Mouse (Mus musculus) bone marrow, adult 2 months (tissue): ENCODE data around the gene Carnmt1.

Experiments used
- CTCF ChIP-seq: fragments of 200-500 bp; IDR thresholded peaks from 2 replicates; pipeline ENCODE4 v1.5.1; 2011; ENCODE audit warnings: low read length, control low read depth; ENCODE audit not compliant: control insufficient read depth, insufficient read depth
- POLR2A ChIP-seq: fragments of 200-500 bp; IDR thresholded peaks from 2 replicates; pipeline ENCODE4 v1.6.1; 2011; ENCODE audit warnings: low read depth, mild to moderate bottlenecking, control low read depth, low read length, borderline replicate concordance; ENCODE audit not compliant: control insufficient read depth

DNA sequence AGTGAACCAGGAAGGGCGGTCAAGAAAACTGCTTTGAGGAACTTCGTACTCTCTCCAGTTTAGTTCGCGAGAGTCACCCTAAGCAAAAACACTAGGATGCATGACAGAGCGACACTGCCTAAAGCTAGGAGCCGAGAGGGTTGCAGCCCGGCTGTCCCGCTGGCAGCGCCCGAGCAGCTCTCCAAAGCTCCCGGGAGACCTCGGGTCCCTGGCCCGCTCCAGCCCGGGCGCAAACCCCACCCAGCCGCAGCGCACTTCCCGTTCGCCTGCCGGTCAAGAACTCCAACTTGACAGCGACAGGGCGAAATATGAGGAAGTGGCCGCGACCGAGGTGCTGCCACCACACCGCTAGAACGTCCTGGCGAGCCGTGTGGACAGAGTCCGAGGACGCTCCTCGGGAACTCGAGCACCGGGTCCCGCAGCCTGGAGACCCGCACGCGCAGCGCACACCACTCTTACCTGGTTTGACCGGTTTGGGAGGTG is 39.4 kb upstream of the Carnmt1 start:
- TF ChIP-seq CTCF (no peak), POLR2A (no peak)
